Mouse (Mus musculus): ENCODE measurements around the gene Snurf.

- no peak for TF ChIP-seq CTCF (conservative IDR thresholded peaks at IDR 0.05; ENCODE audit: insufficient read depth, insufficient read length, low read depth, low read length)
- no peak for TF ChIP-seq POLR2A (IDR thresholded peaks at IDR 0.05; ENCODE audit: low read depth, low read length)
Observed at GRCm38 (mm10) chr7:60007727-60008360, 3.0 kb upstream of the Snurf start.

All from kidney, adult 2 months (tissue).